Mouse (Mus musculus) monocyte, adult 5-6 weeks (primary cell): ENCODE measurements around the gene Selenot. TPM values are rescaled to one million over a fixed set of nuclear protein-coding genes. Genes with fewer than 3 reads are reported as not detected.
A peak's percentile ranks its signal among the peaks of the same experiment; 100 is the strongest.
"Not testable (repeated sequence)": the region's sequence is repeated elsewhere in the genome, so short reads cannot be mapped to it uniquely, and the experiment has no call there.

ENCODE experiments used
- ATAC-seq: fragments of 153-309, 156-312 bp; replicated peaks from 2 replicates; pipeline ENCODE4 v1.8.0; 2017; ENCODE audit warnings: mild to moderate bottlenecking; ENCODE audit not compliant: low TSS enrichment, insufficient number of reproducible peaks, severe bottlenecking, poor library complexity, low FRiP score
- total RNA-seq: library from RNA; stranded (forward); fragments of 200-1000, 200-491, 200-594 nt; gene quantifications from 3 replicates; pipeline ENCODE4 v1.2.3, GENCODE M21; 2017

Selenot gene
- 192 to 279 TPM (median 244 TPM) in 3 replicates for total RNA-seq

DNA sequence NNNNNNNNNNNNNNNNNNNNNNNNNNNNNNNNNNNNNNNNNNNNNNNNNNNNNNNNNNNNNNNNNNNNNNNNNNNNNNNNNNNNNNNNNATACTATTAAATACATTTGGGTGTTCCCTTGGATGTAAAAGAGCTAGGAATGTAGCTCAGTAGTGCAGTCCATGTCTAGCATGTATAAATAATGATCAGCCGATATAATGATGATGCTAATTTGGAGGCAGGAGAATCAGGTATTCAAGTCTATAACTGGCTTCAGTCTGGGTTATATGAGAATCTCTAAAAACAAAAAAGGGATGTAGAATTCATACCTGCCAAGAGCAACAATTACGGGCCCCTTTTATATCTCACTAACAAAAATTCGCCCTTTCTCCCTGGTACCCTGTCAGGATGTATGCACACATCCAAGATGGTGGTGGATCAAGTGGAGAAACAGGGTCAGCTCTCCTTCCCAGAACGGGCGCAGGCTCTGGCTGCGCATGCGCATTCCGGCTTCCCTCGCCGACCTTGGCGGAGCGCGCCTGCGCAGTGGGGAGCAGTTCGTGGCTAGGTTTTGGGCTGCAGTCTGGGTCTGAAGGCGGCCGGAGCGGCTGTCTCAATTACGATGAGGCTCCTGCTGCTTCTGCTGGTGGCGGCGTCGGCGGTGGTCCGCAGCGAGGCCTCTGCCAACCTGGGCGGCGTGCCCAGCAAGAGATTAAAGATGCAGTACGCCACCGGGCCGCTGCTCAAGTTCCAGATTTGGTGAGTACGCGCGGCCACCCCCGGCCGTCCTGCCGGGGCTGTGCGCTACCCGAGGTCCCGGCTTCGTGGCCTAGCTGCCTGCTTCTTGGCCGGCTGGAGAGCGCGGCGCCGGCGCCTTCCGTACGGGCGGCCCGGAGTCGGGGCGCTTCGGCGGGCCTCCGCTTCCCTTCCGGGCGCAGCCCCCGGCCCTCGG, at the start of gene Selenot:
Gene Selenot, plus strand, starts transcription at position 500 of the 930 bp plus-strand sequence.
- peak; percentile 90 for ATAC-seq

DNA sequence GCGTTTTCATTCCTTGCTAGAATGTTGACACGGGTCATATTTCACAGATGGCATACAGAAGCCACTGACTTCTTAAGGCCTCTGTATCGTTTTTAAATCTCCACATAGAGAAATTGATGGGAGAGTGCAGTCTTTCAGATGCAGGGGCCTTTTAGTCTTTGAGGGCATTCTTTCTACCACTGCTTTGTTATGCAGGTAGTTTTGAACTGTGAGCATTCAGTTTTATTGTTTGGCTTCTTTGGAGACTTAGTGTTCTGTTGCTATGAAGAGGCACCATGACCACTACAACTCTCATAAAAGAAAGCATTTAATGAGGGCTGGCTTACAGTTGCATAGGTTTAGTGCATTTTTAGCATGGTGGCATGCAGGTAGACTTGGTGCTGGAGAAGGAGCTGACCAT, 39.9 kb upstream of the Selenot start:
- ATAC-seq = no peak

DNA sequence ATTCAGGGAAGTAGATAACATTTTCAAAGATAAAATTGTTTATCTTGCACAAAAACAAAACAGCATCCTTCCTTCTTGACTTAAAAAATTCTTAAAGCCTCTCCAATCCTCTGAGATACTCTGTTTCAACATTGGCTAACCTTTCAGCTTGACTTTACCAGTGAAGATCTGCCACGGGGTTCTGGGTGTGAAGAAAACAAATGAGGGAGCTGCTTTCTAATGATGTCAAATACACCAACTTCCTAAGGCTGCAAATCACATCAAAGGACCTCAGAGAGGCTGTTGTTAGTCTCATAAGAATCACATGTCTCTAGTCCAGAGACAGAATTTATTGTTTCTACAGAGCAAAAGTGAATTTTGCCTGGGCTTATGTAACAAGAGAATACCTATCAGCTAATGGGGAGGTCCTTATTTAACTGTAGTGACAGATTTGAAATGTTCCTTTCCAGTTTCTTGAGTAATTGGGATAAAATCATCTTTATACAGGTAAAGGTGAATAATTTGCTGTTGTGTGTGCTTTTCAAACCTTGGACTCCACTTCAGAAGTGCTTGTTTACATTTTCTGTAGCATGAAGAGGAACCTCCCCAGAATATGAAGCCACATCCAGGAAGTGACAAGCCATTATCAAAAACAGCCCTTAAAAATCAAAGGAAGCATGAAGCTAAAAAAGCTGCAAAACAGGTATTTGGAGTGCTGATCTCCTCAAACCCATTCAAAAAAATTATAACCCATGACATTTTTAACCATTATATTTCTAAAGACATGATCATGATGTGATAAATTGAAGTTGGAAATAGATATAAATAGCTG, 24.2 kb upstream of the Selenot start:
- no peak for ATAC-seq

DNA sequence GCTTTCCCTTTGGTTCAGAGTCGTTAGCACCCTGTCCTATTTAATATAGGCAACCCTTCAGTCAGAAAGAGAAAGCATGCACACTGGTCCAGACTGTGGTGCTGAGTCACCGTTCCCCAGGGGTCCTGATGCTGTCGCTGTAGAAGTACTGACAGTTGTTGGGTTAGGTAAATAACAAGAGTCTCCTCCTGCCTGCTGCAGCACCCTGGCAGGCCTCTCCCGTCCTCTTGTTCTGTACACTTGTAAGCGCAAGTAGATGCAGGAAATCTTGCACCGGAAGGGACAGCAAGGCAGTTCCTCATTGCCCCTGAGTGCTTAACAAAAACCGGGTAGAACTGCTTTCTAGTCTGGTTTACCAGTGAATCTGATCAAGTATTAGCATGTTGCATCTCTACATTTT, 19.8 kb upstream of the Selenot start:
- ATAC-seq = peak; percentile 48; the same call in 1 of the 2 replicates

DNA sequence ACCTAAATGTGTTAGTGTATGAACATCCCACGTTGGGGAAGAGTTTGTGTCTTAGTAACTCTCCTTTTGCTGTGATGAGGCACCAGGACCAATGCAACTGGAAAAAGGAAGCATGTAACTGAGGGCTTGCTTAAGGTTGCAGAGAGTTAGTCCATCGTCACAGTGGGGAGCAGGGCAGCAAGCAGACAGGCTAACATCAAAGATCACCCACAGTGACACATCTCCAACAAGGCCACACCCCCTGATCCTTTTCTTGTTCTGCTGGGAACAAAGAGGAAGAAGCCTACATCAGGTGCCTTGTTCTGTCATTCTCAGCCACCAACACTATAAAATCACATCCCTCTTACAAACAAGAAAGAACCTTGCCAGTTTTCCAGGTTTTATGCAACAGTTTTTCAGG, 16.5 kb upstream of the Selenot start:
- peak; percentile 50; the same call in 1 of the 2 replicates for ATAC-seq

DNA sequence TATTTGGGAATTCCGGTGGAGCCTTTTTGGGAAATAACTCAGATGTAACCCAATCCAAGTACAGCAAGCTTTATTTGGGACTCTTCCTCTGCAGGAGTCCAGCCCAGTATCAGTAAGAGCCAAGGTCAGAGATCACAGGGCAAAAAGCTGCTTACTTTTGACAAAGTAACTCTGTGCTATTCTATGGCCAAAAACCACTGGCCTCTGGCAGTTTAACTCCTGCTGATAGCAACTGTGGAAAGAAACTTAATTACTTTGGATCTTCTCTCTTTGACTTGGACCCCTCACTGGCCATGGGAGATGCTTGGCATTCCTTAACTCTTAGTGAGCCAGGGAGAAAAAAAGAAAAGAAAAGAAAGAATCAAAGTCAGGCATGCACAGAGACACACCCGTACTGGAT, 15.0 kb upstream of the Selenot start:
- ATAC-seq = no peak

DNA sequence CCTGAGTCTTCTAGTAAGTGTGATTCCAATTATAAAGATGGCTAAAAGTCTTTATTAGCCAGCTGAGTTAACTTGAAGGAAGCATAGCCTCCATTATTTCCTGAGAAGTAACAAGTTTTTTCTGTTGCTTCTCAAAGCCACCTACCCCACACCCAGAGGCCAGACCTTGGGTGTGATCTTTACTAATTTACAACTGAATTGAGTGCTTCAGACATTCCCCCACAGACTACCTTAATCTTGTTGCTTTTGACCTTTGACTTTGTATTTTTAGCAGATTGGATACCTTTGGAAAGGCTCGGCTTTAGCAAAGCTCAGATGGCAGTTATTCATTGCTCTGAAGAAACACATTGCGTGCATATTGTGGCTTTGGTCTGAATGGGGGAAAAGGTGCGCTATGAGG, 5.6 kb upstream of the Selenot start:
- ATAC-seq = no peak

DNA sequence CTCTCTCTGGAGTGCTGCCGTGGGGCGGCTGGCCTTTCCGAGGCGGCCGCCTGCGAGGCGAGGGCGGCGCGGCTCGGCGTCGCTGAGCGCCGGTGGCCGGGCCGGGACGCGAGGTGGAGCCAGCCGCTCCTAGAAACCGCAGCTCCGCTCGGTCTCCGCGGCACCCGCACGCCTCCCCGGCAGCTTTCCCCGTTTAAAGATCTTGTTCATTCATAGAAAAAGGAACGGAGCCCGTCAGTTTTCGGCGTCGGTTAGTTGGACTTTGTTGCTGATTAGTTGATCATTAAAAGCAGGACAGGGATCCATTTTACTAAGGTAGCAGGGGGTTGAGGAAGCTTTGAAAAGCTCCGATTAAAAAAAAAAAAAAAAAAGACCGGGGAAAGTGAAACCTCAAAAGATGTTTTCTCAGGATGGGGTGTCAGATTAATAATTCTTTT, 649 bp downstream of the Selenot start:
- ATAC-seq = no peak

DNA sequence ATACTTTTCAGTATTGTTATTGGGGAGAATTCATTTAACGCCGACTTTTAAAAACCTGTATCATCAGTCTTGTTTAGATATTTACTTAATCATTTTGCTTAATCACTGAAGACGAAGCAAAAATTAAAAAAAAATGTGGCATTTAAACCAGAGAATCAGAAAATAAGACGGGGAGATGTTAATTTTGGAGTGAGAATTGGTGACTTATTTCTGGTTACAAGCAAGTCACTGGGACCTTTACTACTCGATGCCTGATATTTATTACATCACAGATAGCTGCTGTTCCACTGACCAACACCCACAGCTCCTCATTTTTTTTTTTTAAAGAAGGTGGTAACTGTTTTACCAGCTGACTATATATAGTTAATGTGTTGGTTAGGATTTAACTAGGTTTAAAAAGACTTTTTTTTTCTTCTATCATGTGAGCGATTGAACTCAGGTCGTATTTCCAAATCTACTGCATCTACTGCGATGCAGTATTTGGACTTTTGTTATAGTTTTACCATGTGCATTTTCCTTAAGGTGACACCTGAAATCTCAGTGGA, 1.1 kb downstream of the Selenot start:
- ATAC-seq = no peak

DNA sequence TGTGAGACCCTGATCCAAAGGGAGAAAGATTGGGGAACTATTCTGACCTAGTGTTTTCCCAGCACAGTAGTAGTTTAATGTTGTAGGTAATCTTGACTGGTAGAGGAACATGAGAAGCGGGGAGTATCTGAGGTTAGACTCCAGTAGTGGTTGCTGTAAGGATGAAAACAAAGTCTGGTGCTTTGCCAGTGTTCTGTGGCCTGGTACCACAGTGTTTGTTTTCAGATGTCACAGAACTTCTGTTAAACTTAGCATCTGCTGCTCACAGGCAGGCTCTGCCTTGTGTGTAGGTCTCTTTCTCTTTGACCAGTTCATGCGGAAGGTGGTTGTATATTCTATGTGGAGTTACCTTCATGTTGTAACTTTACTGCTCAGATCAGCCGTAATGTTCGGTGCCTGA, 5.1 kb downstream of the Selenot start:
- ATAC-seq = 0 out of 2 replicates have a peak, but pooled peaks have one; percentile 18

DNA sequence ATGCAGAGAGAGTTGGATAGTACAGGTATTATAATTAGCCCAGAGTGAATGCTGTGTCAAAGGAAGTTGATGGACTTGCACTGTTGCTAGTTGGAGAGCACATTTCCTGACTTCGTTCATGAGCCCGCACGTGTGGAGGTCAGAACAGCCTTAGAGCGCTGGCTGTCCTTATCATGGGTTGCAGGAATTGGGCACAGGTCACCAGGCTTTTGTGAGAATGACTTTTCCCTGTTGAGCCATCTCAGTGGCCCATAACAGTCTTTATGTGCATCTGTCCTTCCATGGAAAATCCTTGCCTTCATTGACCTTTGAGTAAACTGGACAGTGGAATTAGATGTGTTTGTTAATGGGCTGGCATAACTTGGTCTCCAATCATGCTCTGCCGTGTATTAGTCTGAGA, 5.9 kb downstream of the Selenot start:
- ATAC-seq = no peak

DNA sequence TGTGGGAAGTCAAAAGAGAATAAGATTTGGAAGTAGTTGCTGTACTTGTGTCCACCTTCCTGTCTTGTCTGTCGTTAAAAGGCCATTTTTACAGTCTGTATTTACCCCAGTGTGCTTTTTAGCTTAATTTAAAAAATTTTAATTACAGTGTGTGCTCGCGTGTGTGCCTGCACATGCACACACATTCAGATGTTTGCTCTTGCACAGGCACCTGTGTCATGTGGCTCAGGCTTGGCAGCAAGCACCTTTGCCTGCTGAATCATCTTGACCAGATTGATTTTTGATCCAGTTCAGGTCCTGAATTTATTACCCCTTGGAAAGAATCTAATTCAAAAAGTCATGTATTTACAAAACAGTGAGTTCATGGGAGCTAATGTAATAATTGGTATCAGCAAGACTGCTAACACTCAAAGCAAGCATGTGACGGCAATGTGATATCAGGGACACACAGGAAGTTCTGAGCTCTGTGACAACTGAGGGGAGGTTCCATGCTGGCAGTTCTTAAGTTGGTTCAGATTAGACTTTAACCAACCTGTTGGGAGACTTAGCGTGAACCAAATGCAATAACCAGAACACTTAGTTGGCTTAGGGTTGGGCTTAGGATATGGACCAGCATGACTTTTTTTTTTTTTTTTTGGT, 6.5 kb downstream of the Selenot start:
- ATAC-seq = no peak

DNA sequence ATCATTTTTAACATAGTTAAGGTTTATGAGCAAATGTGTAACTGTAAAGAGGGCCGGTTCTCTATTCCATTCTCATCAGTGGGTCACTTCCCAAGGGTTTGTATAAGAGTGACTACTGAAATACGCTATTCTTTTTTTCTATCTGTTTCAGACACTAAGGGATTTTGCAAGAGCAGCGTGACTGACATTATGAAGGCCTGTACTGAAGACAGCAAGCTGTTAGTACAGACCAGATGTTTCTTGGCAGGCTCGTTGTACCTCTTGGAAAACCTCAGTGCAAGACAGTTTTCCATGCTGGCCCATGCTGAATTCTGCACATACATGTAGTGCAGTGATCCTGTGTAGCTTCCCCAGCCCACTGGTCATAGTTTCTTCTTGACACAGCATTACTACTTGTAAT, 14.1 kb downstream of the Selenot start:
- not testable (repeated sequence) for ATAC-seq

DNA sequence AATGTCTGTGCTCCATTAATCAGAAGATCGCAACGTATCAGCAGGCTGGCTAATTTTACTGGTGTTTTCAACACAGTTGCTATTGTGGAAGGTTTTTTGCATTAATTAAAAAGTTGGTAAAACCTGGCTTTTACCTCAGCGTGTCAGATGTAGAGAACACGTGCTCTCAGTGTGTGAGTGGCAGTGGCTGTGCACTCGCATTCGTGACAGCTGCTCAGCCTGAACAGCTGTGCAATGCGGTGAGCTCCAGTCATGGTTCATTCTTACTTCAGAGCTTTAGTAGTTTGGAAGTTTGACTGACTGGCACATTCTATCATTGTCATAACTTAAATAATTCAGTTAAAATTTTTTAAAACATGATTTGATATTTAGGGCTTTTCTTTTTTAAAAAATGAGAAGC, 16.2 kb downstream of the Selenot start:
- not testable (repeated sequence) for ATAC-seq

DNA sequence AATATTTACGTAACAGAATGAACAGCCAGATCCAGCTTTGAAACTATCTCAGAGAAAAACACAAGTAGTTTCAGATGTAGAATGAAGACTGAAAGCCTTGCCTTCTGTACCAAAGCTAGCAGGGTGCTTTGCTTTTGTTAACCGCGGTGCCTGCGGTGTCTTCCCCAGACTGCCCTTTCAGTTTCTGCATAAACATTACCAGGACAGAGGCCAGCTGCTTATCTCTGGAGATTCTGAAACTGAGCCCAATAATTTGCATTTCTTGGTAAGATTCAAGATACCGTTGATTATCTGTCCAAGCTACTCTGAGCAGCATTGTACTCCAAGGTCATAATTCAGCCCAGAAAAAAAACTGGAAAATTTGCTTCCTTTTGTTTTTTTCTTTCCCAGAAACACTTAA, 17.2 kb downstream of the Selenot start:
- no peak for ATAC-seq

DNA sequence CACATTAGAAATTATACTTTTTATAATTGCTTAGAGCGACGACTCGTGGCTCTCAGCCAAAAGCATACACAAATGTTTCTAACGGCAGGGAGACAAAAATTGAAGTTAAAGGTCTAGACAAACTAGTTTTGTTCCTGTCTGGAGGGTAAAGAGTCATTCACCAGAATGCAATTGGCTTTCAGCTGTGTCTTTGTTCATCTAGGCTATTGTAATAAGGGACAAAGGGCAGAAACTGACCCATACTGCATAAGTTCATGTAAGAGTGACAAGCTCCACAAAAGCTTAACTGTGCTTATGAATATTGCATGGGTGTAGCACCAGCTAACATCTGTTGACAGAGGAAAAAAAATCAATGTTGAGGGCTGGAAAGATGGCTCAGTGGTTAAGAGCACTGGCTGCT, 32.1 kb downstream of the Selenot start:
- no peak for ATAC-seq

DNA sequence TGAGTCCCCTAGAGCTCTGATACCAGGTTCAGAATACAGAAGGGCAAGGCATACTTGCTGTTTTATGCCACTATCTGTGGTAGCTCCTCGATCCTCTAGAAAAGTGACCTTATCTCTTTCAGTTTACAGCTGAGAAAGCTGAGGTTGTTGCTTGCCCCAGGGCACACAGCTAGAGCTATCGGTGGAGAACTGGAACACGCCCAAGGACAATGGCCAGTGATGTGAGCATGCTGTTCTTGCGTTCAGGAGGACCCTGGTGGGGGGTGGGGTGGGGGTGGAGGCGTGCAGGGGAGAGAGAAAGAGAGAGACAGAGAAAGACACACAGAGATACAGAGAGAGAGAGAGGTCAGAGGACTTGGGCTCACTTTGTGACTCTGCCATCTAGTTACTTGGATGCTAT, 33.5 kb downstream of the Selenot start:
- no peak for ATAC-seq

DNA sequence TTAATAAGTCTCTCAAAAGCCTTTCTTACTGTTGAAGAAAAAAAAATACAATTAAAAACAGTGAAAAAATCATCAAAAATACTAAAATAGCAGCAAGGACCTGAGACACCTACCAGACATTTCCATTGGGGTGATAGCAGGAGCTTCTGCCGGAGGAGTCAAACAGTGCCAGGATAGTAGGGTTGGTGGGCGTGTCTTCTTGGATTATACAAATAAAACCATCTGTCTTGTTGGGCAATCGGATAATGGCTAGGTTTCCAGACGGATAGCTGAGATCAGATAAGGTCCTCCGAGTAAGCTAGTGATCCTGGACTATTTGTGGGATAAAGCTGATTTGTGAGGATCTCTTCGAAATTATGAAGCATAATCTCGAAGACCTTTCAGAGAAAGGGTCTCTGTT, 44.6 kb downstream of the Selenot start:
- ATAC-seq = no peak
